ENCODE assay signal across 9 mouse cellular contexts in the genomic region with DNA sequence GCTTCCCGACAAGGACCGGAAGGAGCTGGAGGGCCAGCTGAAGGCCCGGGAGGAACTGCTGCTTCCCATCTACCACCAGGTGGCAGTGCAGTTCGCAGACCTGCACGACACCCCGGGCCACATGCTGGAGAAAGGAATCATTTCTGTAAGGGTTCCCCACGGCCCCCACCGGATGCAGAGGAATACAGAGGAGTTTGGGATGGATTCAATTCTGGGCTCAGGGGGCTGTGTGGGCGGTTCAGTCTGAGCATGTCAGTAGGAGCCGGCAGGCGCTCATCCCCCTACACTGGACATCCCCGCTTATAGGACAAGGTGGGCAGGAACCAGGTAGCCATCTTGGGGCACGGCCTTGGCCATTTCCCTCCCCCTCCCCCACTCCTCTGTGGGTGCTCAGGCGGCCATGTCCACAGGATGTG. TPM values are rescaled to one million over a fixed set of nuclear protein-coding genes. Genes with fewer than 3 reads are reported as not detected.
A peak's percentile ranks its signal among the peaks of the same experiment; 100 is the strongest.
DNase-seq lines count a peak whose midpoint lies in the region; ATAC-seq and TF ChIP-seq lines count a peak whose summit lies in the region.
"Had no signal": no experiment of that assay in that cellular context is flagged by ENCODE, and none has a peak within 500 bp of the region (broad histone marks: within the 10 kb centered on the region; RNA-seq: fewer than 3 reads in every experiment).

No protein-coding gene starts in this region.

- 20% methylated on average over 14 of the region's 14 CpGs for WGBS in hindbrain, embryonic 16.5 days

- peaks cover 2% of the 10 kb centered on the region; the same call in 1 of the 2 replicates for H3K27me3 ChIP-seq in hindbrain, embryonic 16.5 days (replicated peaks; ENCODE audit: control insufficient read depth, insufficient read depth, low read length)

- H3K4me3 ChIP-seq in hindbrain, embryonic 16.5 days (ENCODE audit: low read length) = no peak overlapping the region; the same call in 1 of the 2 replicates
- no peak overlapping the region for H3K4me3 ChIP-seq in left cerebral cortex, adult 2 months

- H3K4me1 ChIP-seq in hindbrain, embryonic 16.5 days (ENCODE audit: control insufficient read depth, insufficient read depth, low read depth, low read length) = peaks cover 3% of the 10 kb centered on the region

- intact Hi-C loops in left cerebral cortex, adult 2 months (cut with DNase I) = loop anchor here (1.0 kb wide), 1 partner anchor 61 kb away; no protein-coding TSS in a partner anchor

- TF ChIP-seq CTCF in left cerebral cortex, adult 2 months (IDR thresholded peaks at IDR 0.05) = peak; percentile 93

- H3K27ac ChIP-seq in hindbrain, embryonic 16.5 days (ENCODE audit: low read depth, low read length) = peak overlapping the region; percentile 12; the same call in 1 of the 2 replicates
- H3K27ac ChIP-seq in left cerebral cortex, adult 2 months = no peak overlapping the region

- no peaks in the 10 kb centered on the region for H3K9me3 ChIP-seq in hindbrain, embryonic 16.5 days (ENCODE audit: control insufficient read depth, low read length)

- H3K4me2 ChIP-seq in hindbrain, embryonic 16.5 days (ENCODE audit: low read length) = peak overlapping the region; percentile 47

- ATAC-seq in hindbrain, embryonic 16.5 days = peak; percentile 84
- ATAC-seq in megakaryocyte-erythroid progenitor cell, adult 5-6 weeks (replicated peaks; ENCODE audit: low FRiP score, low TSS enrichment, poor library complexity, severe bottlenecking) = peak; percentile 58

- peak; percentile 85 for DNase-seq in R1 (ENCODE audit: low read depth, low spot score)
- DNase-seq in cerebellum, adult 9-11 months = peak; percentile 40
- peak; percentile 40 to 59 for DNase-seq in frontal cortex, postnatal 25 days (ENCODE audit: low spot score in 2 of 2)
- peak; percentile 68 to 76 for DNase-seq in left cerebral cortex, adult 2 months (ENCODE audit: extremely low spot score in 1 of 2, low spot score in 2 of 2)
- DNase-seq in right cerebral cortex, postnatal 36 days (ENCODE audit: low spot score in 2 of 2) = peak; percentile 3 to 32
- peak; percentile 26 for DNase-seq in yolk sac, embryonic 10.5 days (ENCODE audit: low spot score)

- no peaks in the 10 kb centered on the region for H3K36me3 ChIP-seq in hindbrain, embryonic 16.5 days (ENCODE audit: control insufficient read depth, insufficient read depth, low read length)

- H3K9ac ChIP-seq in hindbrain, embryonic 16.5 days (ENCODE audit: low read depth, low read length) = peak overlapping the region; percentile 48

RNA-seq across cellular contexts. Expression of gene Foxn4, which starts 25.4 kb away (rescaled TPM):
- 0.11 and 0.29 TPM in 2 replicates for polyA plus RNA-seq in hindbrain, embryonic 16.5 days (2015; fragmentation: Nextera tagmentation; extraction: Ambion mirVana)
- not detected for total RNA-seq in left cerebral cortex, adult 2 months (2021)
- not detected in 2 replicates for total RNA-seq in megakaryocyte-erythroid progenitor cell, adult 5-6 weeks (2014; fragmentation: Nextera tagmentation)
- total RNA-seq in megakaryocyte-erythroid progenitor cell, adult 5-6 weeks (2017) = not detected in 2 replicates
- total RNA-seq: neutrophil, adult 5-6 weeks had no signal

RNA-seq across cellular contexts. Expression of gene Myo1h, which starts 40.8 kb away (rescaled TPM):
- polyA plus RNA-seq in hindbrain, embryonic 16.5 days (2015; fragmentation: Nextera tagmentation; extraction: Ambion mirVana) = 0.85 and 1.0 TPM in 2 replicates
- total RNA-seq in left cerebral cortex, adult 2 months (2021) = 1 to 10 TPM; 1.6 to 2.6 TPM
- total RNA-seq in megakaryocyte-erythroid progenitor cell, adult 5-6 weeks (2014; fragmentation: Nextera tagmentation) = 0.79 and 2.6 TPM in 2 replicates
- 0.33 and 0.34 TPM in 2 replicates for total RNA-seq in megakaryocyte-erythroid progenitor cell, adult 5-6 weeks (2017)

Comparison
In these comparisons a context has a peak if more than half of its experiments do, and no peak if none do; other contexts are left out.
1. DNase-seq: peak in every context shown above with its lines; median percentile 85 in R1; 72 in left cerebral cortex, adult 2 months; 50 in frontal cortex, postnatal 25 days; 40 in cerebellum, adult 9-11 months; 26 in yolk sac, embryonic 10.5 days; 18 in right cerebral cortex, postnatal 36 days.